Mouse (Mus musculus) spleen, adult 18-20 months (tissue): ENCODE measurements around the gene Gm28919.
"Not testable (repeated sequence)": the region's sequence is repeated elsewhere in the genome, so short reads cannot be mapped to it uniquely, and the experiment has no call there.

ENCODE experiments used
- DNase-seq, 2 experiments: peaks; one replicate each; pipeline ENCODE4 v3.0.0; 2022; ENCODE audit warnings: mixed read lengths in 2 of 2

Gm28919 gene

DNA sequence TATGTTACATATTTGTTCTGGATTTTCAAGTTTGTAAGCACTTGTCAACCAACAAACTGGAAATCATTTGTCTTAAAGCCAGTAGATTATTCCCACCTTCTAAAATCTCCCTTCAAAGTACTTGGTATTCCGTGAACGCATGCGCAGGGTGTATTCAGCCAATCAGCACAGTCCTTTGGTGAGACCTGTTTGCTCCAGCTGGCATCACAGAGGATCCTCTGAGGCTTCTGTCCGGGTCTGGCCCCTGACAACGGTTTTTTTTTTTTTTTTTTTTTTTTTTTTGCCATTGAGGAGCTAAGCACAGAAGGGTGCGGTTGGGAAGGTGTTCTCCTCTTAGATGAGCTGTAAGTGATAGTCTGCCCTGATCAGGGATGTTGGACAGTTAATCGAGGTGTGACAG is at the start of gene Gm28919:
TSS of gene Gm28919 (plus strand) at position 301 of the 400 bp plus-strand sequence.
- DNase-seq: not testable (repeated sequence)
